Mouse (Mus musculus): ENCODE measurements around the gene Sept9. TPM values are rescaled to one million over a fixed set of nuclear protein-coding genes. Genes with fewer than 3 reads are reported as not detected.

The Sept9 gene
- polyA plus RNA-seq, 2 experiments from 2014 or later: 265 to 345 TPM

DNA sequence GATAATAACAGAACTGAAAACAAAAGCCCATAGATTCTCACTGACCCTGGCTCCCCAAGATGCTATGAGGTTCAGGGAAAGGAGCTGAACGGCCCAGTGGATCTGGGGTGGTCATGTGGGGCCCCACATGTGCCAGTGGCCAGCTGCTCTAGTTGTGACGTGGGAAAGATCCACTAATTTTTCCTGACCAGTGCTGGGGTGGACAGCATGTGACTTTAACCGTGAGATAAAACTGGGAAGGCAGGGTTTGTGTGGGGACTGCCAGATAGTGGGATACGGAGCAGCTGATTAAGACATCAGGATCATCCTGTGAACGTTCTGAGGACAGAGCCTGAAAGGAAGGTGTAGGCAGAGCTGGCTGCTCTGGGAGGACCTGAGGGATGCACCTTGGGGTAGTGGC is 48.1 kb downstream of the Sept9 start:
- ATAC-seq: no peak

DNA sequence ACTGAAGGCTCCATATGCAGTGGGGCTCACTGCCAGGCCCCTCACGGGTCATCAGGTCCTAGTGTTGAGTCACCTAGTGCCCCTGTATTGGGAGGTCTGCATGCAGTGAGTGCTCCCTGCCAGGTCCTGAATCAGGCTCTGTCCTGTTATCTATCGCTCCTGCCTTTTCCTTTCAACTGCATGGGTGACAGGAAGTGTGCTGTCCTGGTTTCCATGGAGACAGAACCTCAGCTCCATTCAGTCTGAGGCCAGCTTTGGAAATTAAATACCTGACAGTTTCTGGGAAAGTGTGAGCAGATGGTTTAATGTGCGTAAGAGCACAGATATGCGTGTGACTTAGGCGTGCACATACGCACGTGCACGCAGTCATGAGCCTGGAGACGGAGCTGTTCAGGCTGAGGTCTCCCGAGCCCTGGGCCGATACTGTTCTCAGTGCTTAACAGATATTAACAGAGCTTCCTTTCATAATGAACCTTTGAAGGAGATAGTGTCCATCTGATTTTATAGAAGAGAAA is 49.3 kb downstream of the Sept9 start:
- ATAC-seq: no peak

DNA sequence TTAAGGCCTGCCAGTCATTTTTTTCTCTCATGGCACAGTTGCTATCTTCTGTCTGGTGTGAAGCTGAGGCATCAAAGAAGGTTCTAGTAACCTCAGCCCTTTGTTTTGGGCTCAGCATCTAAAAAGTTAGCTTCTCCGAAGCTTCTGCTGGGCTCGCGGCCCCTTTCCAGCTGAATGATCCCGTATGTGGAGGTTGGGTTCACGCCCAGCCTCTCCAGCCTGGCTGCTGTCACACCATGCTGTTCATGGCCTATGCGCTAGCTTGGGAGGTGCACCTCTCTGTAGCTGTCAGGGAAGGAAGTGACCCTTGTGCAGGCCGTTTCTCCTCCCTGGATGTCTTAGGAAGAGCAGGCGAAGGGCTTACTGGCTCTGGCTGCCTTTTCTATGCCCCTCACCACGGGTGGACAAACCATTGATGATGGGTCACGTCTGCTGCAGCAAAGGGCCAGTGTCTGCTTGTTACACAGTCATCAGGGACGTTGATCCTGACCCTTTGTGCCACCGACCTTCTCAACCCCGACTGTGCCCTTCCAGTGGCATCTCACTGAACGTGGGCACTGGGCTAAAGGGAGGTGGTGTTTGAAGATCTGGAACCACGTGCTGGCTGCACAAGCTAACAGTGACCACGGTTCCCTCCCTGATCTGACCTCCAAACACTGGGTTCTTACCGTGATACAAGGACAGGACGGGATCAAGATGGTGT is 50.0 kb downstream of the Sept9 start:
- ATAC-seq: no peak

GRCm38 (mm10) chr11:117249985-117250928 is 50.8 kb downstream of the Sept9 start:
- peak; percentile 67 for ATAC-seq

DNA sequence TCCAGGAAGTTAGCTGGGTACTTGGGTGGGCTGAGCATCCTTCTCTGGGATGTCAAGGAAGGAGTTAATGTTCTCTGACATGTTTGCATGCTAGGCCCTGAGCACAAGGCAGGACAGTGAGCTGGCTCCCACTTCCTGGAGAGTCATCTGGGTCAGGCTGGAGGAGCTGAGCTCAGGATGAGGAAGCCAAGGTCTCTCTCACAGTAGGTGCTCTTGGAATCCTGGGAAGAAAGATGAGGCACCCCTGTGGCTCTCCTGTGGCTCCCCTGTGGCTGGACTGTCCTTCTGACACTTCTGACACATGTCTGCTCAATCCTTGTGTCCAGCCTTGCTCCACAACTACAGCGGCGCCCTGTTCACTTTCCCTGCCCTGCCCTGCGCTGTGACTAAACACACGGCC is 52.3 kb downstream of the Sept9 start:
- ATAC-seq: no peak

GRCm38 (mm10) chr11:117252846-117253245 is 53.4 kb downstream of the Sept9 start:
- ATAC-seq: no peak

GRCm38 (mm10) chr11:117254161-117255107 is 55.0 kb downstream of the Sept9 start:
- ATAC-seq: no peak

DNA sequence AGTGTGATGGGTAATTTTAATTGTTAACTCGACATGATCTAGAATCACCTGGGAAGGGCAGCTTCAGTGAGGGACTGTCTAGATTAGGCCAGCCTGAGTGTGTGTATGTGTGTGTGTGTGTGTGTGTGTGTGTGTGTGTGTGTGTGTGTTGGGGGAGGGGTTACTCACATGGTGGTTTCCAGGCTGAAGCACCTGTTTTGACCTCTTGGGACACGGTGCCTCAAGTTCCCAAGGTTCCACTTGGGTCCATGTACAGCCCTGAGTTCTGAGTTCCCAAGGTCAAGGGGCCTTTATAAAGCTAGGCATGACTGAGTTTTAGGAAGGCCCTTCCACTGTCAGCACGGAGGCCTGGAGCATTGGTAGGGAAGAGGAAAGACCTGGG is 55.6 kb downstream of the Sept9 start:
- ATAC-seq: no peak

DNA sequence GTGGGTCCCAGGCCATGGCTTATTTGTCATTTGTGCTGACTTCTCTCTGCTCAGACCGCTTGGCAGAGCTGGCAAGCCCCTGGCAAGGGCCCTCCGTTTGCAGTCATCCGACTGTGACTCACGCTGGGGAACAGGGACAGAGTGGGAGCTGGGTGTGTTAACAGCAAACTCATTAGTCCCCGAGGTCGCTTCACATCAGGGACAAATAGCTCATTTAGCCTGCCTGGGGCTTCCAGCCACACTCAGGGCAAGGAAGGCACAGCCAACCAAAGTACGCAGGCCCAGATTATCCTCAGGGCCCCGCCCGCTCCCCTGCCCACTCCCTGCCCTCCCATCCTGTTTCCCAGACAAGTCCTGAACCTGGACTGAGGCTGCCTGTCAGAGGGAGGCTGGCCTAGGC is 56.6 kb downstream of the Sept9 start:
- ATAC-seq: no peak

DNA sequence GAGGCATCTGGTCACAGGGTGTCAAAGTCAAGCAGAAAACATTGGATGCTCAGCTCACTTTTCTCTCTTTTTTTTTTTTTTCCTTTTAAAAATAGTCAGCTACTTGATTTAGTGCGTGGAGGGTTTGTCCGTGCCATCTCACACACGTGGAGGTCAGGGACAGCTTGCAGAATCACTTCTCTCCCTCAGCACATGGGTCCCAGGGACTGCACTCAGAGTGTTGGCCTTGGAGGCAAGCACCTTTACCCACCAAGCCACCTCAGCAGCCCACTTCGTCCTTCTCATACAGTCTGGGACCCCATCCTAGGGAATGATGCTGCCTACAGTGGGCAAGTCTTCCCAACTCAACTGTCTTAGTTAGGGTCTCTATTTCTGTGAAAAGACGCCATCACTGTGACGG is 57.4 kb downstream of the Sept9 start:
- no peak for ATAC-seq

DNA sequence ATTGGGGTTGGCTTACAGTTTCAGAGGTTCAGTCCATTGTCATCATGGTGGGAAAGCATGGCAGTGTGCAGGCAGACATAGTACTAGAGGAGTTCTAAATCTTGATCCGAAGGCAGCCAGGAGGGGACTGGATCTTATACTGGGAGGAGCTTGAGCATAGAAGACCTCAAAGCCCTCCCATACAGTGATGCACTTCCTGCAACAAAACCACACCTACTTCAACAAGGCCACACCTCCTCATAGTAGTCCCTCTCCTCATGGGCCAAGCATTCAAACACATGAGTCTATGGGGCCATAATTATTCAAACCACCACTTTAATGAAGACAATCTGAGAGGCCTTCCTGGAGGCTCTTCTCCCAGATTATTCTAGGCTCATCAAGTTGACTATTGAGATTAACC is 57.8 kb downstream of the Sept9 start:
- ATAC-seq: no peak

DNA sequence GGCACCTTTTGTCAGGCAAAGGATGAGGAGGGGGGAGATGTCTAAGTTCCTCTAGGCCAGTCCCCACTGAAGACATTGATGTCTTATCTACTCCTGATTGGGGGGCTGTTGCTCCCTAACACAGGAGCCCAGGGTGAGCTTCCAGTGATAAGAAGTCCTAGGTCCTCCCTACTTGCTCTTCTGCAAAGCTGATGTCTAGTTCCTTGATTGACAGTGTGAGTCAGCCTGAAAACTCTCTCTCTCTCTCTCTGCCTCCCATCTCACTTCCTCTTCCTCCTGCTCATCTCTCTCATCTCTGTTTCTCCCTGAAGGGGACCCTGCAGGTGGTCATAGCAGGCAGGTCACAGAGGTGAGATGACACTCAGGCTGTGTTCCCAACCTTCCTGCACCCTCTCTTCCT is 58.4 kb downstream of the Sept9 start:
- ATAC-seq: no peak

- ATAC-seq: no peak
Observed at GRCm38 (mm10) chr11:117259178-117259960, 59.9 kb downstream of the Sept9 start.

DNA sequence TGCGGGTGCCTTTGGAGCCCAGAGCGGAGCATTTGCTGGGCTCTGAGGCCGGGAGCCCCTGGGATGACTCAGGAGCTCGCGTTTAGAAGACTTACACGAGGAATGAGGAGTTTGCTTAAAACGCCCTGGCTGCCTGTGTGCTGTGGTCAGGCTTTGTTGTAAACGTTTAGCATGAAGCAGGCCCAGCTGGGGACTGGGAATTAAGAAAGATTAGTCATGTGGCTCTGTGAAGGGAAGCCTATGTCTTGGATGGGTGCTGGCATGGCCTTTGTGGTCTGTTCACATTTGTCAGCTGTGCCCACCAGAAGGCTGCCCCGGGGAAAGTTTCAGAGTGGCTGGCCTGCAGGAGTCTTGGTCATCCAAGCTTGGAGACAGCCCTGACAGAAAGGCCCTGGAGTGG is 61.2 kb downstream of the Sept9 start:
- ATAC-seq: no peak

- ATAC-seq: no peak
Observed at GRCm38 (mm10) chr11:117263096-117263808, 63.8 kb downstream of the Sept9 start.

- no peak for ATAC-seq
Observed at GRCm38 (mm10) chr11:117264162-117265021, 64.9 kb downstream of the Sept9 start.

DNA sequence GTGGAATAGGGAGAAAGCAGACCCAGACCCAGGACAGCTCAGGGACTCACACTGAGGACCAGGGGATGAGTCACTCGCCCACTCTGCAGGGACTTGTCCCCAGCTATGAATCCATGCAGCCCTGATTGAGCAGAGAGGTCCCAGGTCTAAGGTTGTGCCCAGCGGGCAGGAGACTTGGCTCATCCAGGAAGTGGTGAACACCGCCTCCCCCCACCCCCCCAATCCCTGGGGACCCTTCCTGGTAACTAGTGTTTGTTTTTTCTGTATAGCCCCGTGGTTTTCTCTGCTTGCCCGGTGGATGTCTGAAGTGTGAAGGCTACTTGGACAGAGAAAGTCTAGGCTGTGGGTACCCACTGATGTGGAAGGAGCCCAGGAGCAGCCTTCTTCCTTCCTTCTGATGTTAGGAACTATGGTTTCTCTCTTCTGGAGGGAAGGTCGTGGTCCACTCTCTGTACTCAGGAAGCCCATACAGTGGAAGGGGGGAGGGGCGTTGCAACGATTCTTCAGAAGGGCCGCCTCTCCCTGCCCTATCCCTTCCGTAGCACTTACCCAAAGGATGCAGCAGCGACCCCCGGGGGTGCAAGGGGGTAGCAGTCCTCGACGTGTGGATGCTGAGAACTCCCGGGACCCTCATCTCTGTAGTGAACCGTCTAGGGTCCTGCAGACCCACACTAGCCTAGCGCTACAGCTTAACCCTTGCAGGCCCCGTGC is 66.0 kb downstream of the Sept9 start:
- ATAC-seq: peak; percentile 33

DNA sequence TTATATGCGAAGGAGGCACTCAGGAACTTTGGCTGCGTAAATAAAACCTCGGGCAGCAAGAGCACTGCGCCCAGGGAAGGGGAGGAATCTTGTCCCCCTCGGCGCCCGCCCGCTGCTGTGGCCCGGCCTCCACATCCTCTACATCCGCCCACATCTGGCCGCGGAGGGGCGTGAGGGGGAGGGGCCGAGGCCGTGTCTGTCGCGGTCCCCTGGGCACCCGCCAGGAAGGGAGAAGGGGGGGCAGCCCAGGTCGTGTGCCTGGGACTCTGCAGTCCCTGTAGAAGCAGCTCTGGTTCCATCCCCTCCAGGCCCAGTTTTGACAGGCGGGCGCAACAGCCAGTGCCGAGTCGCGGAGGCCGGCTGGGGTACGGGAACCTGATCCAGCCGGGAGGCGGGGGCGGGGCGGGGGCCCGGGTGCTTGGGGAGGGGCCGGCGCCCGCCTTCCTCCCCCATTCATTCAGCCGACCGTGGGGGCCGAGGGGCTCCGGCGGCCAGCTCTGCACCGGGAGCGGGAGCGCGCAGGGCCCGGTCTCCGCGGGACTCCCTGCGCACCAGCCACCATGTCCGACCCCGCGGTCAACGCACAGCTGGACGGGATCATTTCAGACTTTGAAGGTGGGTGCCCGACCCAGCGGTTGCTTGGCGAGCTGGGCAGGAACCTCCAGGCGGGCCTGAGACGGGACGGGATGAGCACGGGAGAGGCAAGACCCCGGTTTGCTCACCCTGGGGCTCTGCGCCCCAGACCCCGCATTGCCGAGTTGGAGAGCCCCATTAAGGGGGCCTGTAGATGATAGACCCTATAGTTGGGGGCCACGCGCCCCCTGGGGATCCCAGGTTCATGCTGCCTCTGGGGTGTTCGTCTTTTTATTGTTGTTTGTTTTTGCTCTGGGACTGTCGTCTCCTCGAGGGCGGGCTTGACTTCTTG is 66.8 kb downstream of the Sept9 start:
- ATAC-seq: peak; percentile 83
